Mouse (Mus musculus): ENCODE measurements around the gene Coch. TPM values are rescaled to one million over a fixed set of nuclear protein-coding genes. Genes with fewer than 3 reads are reported as not detected.
"Not testable (repeated sequence)": the region's sequence is repeated elsewhere in the genome, so short reads cannot be mapped to it uniquely, and the experiment has no call there.

Coch gene
- not detected in 2 replicates for total RNA-seq (2017)

DNA sequence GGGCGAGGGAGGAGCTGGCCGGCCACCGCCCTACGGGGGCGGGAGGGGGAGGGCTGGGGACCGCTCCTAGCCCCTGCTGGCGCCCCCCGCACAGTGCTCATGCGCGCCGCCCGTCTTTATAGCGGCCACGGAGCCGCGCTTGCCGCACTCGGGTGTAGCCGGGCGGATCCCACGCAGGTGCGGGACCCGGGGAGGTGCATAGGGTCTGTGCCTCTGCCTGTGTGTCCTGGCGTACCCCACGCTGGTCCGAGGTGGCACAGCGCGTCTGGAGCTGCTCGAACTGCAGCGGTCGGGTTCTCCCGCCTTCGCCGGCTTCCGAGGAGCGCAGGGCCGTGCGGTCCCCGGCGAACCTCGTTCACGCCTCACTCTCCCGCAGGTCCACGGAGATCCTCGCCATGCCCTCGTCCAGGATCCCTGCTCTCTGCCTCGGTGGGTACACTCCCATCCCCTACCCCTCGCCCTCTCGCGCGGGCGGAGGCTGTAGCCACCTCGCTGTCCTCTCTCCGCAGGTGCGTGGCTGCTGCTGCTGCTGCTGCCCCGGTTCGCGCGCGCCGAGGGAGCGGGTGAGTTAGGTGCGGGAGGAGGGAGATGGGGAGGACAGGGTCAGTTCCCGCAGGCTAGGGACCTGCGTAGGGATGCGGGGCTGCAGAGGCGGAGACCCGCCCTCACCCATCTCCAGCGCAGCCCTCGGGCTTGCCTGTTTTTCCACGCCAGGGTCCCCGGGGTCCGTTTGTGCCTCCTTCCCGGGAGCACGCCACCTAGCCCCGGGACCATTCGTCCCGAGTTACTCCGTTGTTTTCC, at the start of gene Coch:
Gene Coch (plus strand): TSS at position 113 of the 801 bp plus-strand sequence.
- peak; percentile 23 for ATAC-seq (replicated peaks; ENCODE audit: low read depth, poor library complexity, severe bottlenecking)

DNA sequence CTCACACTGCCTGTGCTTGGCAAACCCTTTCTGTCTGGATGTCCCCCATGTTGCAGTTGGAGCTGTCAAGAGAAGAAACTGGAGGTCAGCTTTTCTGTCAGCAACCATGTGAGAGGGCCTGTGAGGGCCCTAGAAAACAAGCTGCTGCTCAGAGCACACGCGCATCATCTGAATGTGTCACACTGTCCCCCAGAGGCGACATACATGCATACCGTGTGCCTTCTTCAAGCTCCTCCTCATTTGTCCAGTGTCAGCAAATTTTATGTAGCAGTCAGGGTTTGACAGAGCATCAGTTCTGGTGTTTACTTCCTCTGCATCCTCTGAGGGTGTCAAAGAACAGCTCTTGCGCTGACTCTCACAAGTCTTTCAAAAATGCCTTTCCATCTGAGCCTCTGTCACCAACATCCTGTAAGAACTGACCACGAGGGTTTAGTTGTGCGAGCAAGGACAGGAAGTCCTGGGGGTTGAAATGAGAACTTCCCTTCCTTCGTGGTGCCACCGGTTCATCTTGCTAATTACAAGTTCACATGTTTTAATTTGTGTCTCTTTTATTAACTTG, 49.7 kb upstream of the Coch start:
- no peak for ATAC-seq (replicated peaks; ENCODE audit: low read depth, poor library complexity, severe bottlenecking)

DNA sequence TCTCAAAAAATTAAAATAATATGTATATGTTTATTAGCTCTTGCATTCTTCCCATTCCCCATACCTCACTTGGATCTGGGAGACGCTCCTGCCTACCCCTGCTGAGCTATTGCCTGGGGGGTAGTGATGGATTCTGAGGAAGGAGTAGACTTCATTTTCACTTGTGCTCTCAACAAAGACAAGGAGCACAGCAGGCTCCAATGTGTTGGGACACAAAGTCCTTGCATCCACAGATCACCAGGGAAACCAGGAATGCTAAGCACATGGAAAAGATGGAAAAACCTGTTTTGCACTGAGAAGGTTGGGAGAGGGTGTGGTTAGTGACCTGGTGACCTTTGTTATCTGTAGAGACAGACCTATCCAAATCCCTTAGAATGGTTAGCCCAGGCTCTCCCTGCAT, 38.1 kb upstream of the Coch start:
- no peak for ATAC-seq (replicated peaks; ENCODE audit: low read depth, poor library complexity, severe bottlenecking)

DNA sequence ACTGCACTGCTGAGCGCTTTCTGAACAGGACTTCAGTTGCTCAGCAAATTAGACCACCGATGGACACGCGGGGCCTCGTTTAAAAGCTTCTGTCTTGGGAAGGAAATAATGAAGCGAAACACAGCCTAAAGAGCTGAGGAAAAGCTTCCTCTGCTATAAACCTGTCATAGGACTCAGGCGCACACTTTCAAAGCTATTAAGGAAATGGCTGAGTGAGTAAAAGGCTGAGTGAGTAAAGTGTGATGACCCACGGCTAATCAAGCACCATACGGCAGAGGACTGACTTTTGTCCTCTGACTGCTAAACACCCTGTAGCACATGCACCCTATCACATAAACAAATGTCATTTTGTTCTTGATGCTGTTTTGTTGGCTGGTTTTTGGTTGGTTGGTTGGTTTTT, 31.7 kb upstream of the Coch start:
- no peak for ATAC-seq (replicated peaks; ENCODE audit: low read depth, poor library complexity, severe bottlenecking)

DNA sequence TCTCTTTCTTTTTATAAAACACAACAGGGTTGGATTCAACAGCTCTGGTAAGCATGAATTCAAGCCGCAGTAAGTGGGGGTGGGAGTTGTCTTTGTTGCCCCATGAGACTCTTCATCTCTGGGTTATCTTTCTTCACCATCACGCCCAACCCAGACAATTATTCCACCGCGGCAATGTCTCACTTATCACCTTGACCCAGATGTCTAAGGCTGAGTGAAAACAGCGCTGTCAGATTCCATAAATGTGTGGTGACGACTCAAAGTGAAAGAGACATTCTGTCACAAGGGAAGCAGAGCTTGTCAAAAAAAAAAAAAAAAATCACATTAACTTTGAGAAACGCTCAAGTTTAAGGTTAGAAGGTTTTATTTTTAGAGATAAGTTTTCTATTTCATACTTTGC, 25.9 kb upstream of the Coch start:
- ATAC-seq (replicated peaks; ENCODE audit: low read depth, poor library complexity, severe bottlenecking): no peak

DNA sequence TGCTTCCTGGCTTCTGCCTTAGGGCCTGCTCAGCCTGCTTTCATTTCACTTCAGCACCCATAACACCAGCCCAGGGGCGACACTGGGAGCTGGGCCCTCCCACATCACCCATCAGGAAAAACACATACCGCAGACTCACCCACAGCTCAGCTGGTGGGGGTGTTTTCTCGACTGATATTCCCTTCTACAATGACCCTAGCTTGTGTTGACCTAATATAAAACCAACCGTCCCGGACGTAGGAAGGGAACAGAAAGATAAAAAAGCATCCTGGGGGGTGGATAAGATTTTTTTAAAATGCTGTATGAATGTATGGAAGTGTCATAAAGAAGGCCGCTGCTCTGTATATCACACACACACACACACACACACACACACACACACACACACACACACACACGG, 23.7 kb upstream of the Coch start:
- ATAC-seq (replicated peaks; ENCODE audit: low read depth, poor library complexity, severe bottlenecking): no peak

DNA sequence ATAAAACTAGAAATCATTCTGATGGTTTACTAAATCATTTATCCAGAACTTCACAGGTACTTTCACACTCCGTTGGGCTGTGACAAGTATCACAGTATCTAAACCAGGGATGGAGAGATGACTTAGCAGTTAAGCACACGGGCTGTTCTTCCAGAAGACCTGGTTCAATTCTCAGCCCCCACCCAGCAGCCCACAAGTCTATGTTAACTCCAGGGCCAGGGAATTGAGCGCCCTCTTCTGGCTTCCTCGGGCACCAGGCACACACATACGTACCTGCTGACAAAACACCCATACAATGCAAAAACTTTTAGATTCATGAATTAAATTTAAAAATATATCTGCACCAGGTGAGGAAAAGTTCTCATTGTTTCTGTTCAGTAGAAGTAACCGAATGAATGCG, 23.2 kb upstream of the Coch start:
- ATAC-seq (replicated peaks; ENCODE audit: low read depth, poor library complexity, severe bottlenecking): no peak

DNA sequence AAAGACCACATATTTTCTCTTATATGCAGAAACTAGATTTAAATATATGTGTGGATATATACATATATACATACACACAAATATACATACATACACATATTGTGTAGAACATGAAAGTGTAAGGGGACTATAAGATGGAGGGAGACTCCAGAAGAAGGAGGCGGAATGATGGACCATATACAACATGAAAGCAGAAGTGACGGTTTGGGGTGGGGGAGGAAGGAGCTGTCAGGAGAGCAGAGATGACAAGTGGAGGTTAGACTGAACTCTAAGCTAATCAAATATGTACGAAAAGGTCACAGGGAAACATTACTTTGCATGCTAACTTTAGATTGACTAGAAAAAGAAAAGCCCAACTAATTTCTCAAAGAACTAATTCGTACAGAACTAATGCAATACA, 20.5 kb upstream of the Coch start:
- ATAC-seq (replicated peaks; ENCODE audit: low read depth, poor library complexity, severe bottlenecking): no peak

DNA sequence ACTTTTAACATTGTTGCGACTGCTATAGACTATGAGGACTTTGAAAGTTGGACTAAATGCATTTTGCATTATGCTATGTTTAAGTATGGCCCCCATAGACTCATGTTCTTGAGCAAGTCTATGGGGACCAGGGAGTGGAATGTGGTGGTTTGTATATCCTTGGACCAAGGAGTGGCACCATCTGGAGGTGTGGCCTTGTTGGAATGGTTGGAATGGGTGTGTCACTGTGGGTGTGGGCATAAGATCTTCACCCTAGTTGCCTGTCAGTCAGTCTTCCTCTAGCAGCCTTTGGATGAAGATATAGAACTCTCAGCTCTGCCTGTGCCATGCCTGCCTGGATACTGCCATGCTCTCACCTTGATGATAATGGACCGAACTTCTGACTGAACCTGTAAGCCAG, 15.3 kb upstream of the Coch start:
- not testable (repeated sequence) for ATAC-seq (replicated peaks; ENCODE audit: low read depth, poor library complexity, severe bottlenecking)

DNA sequence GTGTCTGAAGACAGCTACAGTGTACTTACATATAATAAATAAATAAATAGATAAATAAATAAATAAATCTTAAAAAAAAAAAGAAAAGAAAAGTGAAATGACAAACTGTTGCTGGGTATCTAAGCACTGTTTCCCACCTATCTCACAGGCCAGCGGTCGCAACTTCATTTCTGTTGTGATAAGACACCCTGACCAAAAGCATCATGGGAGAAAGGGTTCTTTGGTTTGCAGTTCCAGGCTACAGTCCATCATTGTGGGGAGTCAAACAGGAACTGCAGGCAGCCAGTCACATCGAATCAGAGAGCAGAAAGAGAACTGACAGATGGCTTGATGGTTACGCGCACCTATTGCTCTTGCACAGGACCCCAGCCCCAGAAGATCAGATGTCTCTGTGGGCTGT, 3.9 kb upstream of the Coch start:
- ATAC-seq (replicated peaks; ENCODE audit: low read depth, poor library complexity, severe bottlenecking): no peak

DNA sequence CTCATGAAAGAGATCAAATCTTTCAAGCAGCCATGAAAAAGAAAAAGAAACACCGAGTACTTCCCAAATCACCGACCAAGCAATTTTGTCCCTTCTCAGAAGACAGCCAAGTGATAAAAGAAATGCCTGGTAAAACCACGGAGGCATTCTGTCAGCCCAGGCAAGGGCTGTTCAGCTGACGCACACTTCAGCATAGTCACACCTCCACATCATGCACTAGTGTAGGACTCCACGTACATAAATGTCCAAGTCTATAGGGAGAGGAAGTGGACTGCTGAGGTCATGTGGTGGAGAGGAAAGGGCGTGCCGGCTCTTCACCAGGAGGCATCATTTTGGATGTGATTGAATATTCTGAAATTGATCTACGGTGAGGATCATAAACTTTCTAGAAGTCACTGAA, 1.2 kb upstream of the Coch start:
- 0 out of 2 replicates have a peak, but pooled peaks have one; percentile 43 for ATAC-seq (replicated peaks; ENCODE audit: low read depth, poor library complexity, severe bottlenecking)

DNA sequence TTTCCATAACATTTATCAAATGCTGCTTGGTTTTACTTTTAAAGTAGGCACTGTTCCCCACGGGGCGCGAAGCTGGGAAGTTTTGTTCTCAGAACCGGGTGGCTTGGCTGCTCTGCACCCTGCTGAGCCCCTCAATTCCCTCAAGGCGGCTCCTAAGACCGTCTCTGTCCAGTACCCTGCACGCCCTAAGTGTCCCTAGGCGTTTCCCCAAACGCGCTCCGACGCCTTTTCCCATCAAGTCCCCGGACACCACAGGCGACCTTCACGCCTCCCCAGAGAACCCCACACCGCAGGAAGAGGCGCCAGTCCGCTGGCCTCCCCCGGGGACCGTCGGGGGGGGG, 283 bp upstream of the Coch start:
- ATAC-seq (replicated peaks; ENCODE audit: low read depth, poor library complexity, severe bottlenecking): peak; percentile 55; the same call in 1 of the 2 replicates

DNA sequence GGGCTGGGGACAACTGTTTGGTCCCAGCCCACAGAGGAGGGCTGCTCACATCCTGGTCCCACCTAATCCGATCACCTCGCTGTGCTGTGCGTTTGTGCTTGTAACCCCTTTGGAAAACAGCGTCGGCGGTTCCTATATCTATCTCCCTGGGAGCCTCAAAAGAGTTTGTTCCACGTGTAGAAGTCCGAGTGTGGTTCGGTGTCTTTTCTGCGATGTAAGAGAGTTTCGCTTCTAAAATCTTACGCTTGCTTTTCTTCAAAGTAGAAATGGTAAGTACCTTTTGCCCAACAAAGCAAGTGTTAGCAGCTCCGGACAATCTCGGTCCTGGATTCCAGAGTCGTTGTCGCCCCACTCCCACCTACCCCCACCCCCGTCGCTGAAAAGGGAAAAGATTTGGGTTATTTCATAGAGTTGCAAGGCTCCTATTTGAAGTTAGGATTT, 909 bp downstream of the Coch start:
- ATAC-seq (replicated peaks; ENCODE audit: low read depth, poor library complexity, severe bottlenecking): 0 out of 2 replicates have a peak, but pooled peaks have one; percentile 3

DNA sequence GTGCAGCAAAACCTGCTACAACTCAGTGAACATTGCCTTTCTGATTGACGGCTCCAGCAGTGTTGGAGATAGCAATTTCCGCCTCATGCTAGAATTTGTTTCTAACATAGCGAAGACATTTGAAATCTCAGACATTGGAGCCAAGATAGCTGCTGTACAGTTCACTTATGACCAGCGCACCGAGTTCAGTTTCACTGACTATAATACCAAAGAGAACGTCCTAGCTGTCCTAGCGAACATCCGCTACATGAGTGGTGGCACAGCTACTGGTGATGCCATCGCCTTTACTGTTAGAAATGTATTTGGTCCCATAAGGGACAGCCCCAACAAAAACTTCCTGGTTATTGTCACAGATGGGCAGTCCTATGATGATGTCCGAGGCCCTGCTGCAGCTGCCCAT, 10.2 kb downstream of the Coch start:
- no peak for ATAC-seq (replicated peaks; ENCODE audit: low read depth, poor library complexity, severe bottlenecking)

DNA sequence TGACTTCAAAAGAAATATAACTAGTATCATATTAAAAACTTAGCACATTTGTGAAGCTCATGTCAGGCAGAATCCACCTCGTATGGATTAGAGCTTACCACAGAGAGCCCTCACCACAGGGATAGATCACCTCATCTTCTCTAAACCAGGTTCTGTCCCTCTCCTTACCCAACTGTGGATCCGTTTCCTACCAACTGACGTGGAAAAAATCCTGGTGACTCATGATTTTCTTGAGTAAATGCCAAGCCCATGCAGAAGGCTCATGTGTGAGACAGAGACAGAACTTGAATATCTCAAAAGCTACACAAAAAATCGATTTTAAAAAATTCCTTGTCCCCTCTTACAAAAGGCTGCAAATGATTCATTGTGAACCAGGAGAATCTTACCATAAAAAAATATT, 13.0 kb downstream of the Coch start:
- ATAC-seq (replicated peaks; ENCODE audit: low read depth, poor library complexity, severe bottlenecking): no peak

DNA sequence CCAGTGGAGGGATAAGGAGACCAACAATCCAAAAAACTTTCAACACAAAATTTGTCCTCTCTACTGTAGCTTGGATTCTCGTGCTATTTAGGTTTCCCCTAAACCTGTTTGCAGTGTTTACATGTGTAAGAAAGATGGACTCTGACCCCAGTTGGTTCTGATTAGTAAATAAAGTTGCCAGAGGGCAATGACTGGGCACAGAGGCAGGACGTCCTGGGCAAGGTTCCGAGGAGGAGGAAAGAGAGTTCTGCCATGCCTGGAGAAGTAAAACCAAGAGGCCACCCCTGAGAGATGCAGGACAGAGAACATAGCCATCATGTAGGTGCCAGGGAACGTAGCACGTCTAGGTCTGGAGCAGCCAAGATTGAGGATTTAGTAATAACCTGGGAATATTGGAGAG, 19.2 kb downstream of the Coch start:
- no peak for ATAC-seq (replicated peaks; ENCODE audit: low read depth, poor library complexity, severe bottlenecking)

DNA sequence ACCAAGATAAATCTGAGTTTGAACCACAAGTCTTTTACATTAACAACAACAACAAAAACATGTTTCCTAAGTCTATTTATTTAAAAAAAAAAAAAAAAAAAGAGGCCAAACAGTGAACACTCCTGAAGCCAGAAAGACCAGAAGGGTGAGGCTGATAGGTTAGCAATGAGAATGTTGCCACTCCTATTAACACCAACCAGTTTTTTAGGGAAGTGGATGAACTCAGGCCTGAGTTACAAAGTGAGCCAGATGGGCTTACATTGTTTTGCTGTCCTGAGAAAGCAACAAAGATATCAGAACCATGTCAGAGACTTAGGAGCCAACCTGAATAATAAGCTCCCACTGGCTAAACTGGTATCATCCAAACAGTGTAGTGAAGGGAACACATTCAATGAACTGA, 27.4 kb downstream of the Coch start:
- ATAC-seq (replicated peaks; ENCODE audit: low read depth, poor library complexity, severe bottlenecking): no peak

DNA sequence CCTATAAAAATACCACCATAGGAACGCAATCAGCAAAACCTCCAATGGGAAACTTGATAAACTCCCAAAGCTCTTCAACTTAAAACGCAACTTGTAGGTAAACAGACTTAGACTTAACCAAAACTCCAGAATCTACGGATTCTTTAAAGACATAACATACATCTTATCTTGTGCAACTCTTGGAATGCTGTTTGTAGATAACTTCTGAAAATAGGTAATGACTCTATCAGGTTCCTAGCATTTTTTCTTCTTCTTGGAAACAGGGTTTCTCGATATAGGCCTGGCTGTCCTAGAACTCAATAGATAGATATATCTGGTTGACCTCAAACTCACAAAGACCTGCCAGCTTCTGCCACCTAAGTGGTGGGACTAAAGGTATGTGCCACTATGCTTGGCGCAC, 28.0 kb downstream of the Coch start:
- ATAC-seq (replicated peaks; ENCODE audit: low read depth, poor library complexity, severe bottlenecking): no peak

DNA sequence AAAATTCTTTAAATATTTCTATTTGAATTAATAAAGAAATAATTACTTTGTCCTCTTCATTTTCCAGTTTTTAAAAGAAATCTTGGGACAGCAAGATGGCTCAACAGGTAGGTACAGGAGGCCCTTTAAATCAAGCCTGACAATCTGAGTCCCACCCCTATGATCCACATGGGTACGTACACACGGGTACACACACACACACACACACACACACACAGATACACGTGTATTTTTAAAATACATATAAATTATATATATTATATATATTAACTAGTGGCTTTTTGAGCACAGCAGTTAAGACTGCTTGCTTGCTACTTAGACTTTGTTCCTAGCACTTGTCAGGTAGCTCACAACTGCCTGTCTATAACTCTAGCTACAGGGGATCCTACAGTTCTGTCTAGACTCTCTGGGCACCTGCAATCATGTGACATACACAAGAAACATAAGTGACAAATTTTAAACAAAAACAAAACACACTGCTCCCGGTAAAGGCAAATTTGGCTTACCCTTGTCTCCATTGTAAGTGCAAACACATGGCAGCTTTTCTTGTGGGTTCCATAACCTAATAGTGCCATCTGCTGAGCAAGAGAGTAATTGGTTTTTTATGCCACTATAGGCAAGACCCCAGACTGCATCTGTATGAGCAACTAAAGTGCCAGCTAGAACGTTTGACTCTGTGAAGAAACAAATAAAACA, 29.7 kb downstream of the Coch start:
- peak; percentile 68; the same call in 1 of the 2 replicates for ATAC-seq (replicated peaks; ENCODE audit: low read depth, poor library complexity, severe bottlenecking)

DNA sequence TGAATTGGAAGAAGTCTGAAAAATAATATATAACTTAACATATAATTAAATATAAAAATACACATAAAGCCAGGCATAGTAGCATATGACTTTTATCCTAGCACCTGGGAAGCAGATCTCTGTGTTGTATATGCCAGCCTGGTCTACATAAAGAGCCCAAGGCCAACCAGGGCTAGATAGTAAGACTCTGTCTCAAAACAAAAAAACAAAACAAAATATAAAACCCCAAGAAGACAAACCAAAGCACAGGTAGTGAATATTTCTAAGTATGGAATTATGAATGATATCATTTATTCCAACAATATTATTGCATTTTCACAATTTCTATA, 30.2 kb downstream of the Coch start:
- no peak for ATAC-seq (replicated peaks; ENCODE audit: low read depth, poor library complexity, severe bottlenecking)

DNA sequence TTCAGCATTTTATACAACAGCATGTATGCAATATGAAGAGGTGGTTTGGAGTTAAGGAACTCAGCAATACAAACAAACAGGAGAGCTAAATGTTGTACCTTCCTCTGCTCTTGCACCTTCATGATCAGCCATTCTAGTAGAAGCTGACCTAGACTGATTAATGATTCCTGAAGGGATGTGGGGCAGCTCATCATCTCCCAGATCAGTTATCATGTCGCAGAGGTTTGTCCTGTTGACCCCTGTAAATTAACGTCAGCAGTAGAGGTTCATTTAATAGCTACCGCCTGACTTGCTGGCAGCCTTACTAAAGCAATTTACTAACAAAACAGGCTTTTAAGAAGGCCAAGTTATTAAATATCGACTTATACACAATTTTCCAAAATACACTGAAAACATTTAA, 40.3 kb downstream of the Coch start:
- no peak for ATAC-seq (replicated peaks; ENCODE audit: low read depth, poor library complexity, severe bottlenecking)

DNA sequence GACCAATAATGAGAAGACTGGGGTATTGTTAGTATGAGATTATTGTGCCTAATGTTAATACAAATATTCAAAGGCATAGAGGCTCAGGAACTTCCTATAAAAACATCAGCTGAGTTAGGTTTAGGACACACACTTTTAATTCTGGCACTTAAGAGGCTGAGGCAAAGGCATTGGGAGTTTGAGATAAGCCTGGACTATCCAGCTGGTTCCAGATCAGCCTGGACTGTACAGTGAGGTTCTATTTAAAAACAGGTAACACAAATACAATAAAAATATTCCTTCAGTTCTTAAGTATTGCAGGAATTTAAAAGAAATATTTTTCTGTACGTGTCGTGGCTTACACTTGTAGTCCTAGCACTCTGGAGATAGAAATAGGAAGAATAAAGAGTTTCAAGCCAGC, 43.1 kb downstream of the Coch start:
- ATAC-seq (replicated peaks; ENCODE audit: low read depth, poor library complexity, severe bottlenecking): no peak
